Mouse (Mus musculus) c-Kit-positive CD71-positive TER-119-negative erythroid progenitor cells, embryonic 14.5 days (primary cell): ENCODE measurements at regions not wholly inside any gene's neighbourhood (a gene's known extent, or its start where the extent isn't known, plus 50 kb on each side); places are given as distances from the start of the nearest gene placed in this dataset.

Source experiments
- DNase-seq: peaks from one replicate; pipeline ENCODE4 v3.0.0-alpha.2; 2013; ENCODE audit warnings: low read depth

- no peak for DNase-seq
Measured at GRCm38 (mm10) chr16:95886131-95886530, 104.6 kb downstream of the Psmg1 start.

DNA sequence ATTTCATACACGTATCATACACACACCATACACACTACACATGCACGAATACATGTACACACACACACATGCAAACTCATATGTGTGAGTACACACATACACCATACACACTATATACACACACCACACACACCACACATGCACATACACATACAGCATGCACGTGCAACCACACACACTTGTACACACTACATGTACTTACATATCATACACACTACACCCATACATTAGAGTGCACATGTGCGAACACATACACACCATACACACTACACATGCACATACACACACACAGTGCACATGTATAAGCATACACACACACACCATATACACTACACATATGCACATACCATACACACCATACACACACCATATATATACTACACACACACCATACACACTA lies 117.5 kb downstream of the Psmg1 start:
- no peak for DNase-seq

- DNase-seq, result no peak
Measured at GRCm38 (mm10) chr16:95872436-95872835, 118.3 kb downstream of the Psmg1 start.

DNA sequence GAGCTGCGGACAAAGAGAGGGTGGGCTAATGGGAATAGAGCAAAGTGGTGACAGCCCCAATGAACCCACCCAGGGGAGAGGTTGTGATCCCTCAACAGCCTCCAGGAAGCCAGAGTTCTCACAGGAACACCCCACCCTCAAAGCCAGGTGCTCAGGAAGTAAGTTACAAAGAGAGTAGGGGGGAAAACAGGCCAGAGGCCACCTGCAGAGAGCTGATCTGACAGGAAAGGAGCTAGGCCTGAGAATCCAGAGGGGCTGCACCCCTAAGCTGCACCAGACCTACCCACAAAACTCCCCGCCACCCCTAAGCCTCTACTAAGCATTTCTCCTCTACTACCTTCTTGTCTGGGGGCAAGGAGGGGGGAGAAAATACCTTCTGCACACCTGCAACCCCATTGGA lies 120.5 kb downstream of the Psmg1 start:
- no peak for DNase-seq

GRCm38 (mm10) chr16:95869501-95869900 lies 121.3 kb downstream of the Psmg1 start:
- no peak for DNase-seq

DNA sequence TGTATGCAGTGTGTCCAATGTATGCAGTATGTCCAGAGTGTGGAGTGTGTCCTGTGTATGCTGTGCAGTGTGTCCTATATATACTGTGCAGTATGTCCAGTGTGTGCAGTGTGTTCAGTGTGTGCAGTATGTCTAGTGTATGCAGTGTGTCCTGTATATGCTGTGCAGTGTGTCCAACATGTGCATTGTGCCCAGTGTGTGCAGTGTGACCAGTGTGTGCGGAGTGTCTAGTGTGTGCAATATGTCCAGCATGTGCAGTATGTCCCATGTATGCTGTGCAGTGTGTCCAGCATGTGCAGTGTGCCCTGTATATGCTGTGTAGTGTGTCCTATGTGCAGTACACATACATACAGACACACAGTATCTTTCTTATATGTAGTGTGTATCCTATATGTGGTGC lies 121.9 kb downstream of the Psmg1 start:
- no peak for DNase-seq

GRCm38 (mm10) chr16:95867516-95867915 lies 123.2 kb downstream of the Psmg1 start:
- DNase-seq, result no peak

GRCm38 (mm10) chr16:95866866-95867420 lies 123.8 kb downstream of the Psmg1 start:
- DNase-seq, result no peak

GRCm38 (mm10) chr16:95865603-95866002 lies 125.2 kb downstream of the Psmg1 start:
- DNase-seq, result no peak

DNA sequence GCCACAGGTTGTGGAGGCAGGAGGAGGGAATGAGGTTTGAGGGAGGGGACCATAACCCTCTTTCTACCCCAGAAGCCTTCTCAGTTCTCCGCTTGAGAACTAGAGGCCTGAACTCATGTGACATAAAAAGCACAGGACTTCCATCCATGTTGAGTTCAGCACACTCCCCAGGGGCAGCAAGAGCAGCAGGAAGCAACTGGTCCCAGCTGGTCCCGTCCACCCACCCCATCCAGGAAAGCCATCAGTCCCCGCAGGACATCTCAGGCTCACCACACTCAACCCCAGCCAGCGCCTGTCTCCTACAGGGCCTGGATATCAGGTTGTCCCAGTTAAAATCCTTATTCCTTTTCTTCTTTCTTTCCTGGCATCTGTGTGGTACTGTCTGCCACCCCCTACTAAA lies 126.1 kb downstream of the Psmg1 start:
- DNase-seq, result no peak

DNA sequence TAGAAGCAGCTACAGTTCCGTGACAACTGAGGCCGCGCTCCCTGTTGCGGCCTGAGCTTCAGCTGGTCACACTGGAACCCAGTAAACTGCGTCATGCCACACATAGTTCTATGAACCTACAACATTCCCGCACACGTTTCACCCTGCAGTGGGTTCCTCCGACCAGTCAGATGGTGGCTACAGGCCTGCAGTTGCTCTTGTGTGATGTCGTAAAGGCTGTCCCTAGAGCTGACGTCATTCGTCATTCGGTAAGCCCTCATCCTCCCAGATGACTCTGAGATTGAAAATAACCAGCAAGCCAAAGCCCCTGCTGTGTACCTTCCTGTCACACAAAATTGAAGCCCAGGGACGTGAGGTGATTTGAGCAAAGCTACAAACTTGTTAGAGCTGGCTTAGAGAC lies 126.7 kb downstream of the Psmg1 start:
- no peak for DNase-seq

- DNase-seq, result no peak
Measured at GRCm38 (mm10) chr16:95863565-95863964, 127.2 kb downstream of the Psmg1 start.

DNA sequence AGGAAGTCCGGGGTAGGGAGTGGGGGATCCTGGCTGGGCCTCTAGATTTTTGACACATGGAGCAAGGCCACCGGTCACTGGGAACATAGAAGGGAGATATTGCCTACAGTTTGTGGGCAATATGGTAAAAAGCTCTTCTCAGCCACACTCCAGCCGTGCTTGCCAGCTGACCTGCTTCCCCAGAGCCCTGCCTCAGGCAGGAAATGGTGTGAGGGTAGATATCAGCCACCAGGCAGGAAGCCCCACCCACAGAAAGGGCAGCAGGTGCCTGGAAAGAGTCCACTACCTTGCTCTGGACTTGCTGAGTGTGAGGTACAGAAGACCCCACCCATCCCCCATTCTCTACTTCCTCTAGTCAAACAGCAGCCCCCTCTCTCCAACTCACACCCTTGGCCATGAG lies 128.1 kb downstream of the Psmg1 start:
- no peak for DNase-seq

DNA sequence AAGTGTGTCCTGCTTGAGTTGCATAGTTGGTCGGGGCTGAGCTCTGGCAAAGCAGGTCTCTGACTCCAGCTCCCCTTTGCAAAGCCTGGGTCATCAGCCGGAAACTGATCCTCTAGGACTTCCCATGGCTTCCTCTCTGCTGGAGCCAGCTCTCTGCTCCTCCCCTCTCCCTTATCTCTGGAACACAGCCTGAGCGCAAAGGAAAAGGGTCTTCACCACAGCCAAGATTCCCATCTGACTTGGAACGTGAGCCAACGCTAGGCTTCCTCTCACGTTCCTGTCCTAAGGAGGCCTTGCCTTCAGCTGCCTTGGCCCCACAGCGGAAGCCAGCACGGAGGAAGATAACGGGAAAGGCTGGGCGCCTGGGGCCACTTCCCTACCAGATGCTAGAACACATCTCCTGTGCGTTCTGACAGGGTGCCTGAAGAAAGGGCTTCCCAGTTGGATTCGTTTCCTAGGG lies 129.5 kb downstream of the Psmg1 start:
- DNase-seq, result no peak

DNA sequence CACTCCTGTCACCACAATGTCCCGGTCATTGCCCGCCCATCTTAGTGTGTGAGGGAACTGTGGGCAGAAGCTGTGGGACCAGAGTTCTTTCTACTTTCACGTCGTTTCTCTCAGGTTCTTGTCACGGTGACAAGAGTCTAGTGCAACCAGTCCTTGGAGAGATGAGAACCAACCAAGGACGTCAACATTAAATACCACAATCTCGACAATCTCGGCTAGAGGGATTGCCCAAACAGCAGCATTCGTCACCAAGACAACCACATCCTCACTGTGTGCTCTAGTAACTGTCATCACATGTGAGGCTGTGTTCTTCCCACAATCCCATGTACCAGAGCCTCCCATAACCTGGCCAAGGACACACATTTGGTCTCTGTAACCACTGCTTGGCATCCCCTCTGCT lies 129.9 kb downstream of the Psmg1 start:
- DNase-seq, result no peak

DNA sequence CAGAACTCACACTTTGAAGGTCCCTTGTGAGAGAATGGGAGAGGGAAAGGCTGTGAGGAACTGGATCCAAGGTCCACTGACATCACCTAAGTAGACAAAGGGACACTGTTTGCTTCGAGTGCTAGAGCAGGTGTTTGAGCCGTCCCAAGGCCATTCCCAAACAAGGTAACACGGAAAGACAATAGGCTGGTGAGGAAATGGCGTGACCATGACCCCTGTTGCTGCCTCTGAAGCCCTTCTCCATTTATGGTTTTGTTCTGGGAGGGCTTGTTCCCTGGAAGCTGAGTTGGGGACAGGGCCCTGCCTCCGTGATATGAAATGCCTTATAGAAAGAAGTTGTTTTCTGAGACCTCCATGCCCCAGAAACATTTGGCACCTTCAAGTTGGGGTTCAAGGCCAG lies 130.6 kb downstream of the Psmg1 start:
- DNase-seq, result no peak

GRCm38 (mm10) chr16:95857403-95857802 lies 133.4 kb downstream of the Psmg1 start:
- no peak for DNase-seq

DNA sequence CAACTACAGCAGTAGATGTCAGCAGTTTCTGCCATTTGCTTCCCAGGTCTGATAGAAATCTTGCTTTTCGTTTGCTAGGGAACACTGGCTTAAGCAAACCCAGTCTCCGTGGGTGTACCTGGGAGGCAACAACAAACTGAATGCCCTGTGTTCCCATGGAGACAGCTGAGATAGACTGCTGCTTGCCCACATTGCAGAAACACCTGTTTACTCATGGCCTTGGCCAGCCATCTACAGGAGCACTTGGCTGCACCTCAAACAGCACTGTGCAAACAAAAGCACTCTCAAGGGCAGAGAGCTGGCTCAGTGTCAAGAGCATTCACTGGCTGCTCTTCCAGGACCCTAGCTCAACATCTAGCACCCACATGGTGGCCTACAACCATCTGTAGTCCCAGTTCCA lies 135.5 kb downstream of the Psmg1 start:
- no peak for DNase-seq

DNA sequence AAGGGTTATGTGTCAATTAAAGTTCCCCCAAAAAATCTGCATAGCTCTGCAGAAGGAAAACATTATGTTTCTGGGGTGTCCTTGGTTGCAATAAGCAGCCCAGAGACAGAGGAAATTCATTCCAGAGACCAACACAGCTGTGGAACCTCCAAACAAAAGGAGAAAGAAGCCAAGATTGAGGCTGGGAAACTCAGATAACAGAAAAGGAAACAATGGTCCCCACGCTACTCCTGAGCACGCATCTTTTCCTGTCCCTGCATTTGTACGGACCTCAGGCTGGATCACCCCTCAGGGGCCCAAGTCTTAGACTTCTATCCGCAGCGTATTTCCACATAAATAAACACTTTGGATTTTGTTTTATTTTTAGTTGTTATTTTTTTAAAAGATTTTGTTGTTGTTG lies 138.9 kb downstream of the Psmg1 start:
- no peak for DNase-seq

DNA sequence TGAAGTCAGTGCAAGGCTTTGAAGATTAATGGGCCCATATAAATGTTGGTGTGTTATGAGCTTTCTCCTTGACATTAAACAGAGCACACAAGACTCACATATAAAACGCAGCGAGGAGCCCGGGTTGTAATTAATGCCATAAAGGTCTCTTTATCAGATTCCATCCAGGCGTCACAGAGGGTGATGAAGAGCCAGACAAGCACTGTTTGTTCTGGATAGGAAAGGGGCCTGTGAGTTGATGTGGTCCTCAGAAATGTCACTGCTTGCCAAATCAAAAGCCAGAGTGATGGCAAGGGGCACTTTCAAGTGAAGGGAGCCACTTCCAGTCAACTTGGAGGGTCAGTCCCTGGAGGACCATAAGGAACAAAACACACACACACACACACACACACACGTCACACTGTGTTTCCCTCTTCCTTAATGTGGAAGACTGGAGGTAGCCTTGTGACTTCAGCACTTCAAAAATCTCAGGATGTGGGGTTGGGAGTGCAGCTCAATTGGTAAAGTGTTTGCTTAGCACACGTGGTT lies 142.1 kb downstream of the Psmg1 start:
- DNase-seq, result no peak

- DNase-seq, result no peak
Measured at GRCm38 (mm10) chr16:95847765-95848483, 142.8 kb downstream of the Psmg1 start.

DNA sequence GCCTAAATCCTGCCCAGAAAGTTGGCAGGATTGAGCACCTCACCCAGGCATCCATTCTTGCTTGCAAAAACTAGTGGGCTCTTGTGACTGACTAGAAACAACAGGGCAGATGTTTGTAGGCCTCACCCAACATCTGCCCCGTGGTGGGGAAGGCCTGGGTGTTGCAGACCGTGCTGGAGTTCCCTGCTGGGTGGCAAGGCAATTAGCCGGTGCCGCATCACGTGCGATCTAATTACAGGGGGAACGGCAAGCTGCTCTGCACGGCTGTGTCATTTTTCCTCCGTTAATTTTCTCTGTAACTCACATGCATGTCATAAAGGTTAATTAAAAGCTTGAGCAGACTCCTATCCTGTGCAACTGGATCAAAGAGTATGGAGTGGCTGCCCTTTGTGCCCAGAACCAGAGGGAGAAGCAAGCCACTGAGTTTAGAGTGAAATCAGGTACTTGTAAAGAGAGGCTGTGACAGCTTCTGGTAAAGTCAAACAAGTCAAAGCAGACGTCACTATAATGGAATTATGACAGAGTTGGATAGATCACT lies 143.5 kb downstream of the Ets2 start:
- no peak for DNase-seq

DNA sequence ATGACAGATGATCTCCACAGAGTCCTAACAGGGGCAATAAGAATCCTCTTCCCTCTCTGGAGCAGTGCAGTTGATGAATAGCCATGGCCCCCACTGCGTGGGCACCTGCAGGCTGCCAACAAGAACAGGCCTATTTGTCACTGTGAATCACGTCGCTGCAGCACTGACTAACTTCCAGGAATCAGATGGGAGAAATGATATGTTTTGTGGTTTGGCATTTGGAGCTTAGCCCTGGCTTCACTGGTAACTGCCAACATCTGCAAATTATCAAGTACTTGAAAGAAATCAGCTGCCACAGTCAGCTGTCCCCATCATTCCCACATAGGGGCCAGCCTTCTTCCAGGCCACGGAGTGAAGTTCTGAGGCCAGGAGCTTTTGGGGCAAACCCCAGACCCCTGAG lies 142.8 kb downstream of the Ets2 start:
- DNase-seq, result no peak

DNA sequence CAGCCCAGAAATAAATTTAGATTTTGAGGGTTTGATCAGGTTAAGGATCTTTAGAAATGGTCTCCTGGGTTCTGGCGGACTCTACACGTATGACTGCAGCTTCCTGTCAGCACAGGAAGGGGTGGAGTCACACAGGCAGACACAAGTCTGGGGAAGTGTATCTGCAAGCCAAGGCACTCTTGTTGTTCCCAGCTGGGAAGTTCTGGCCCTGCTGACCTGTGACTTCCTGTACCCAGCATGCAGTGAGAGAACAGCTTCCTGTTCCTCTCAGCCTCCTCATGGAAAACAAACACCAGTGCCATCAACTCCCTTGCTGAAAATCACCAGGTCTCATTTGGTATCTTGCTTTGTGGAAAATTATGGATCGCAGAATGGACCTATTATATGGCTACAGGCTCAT lies 140.9 kb downstream of the Ets2 start:
- no peak for DNase-seq
